Mouse (Mus musculus): ENCODE measurements around the gene Cog8. TPM values are rescaled to one million over a fixed set of nuclear protein-coding genes. Genes with fewer than 3 reads are reported as not detected.

Cog8 gene
- polyA plus RNA-seq, 1 experiment, result 47.1 TPM

GRCm38 (mm10) chr8:107056973-107057369 lies 482 bp upstream of the Cog8 start:
- no peak for TF ChIP-seq CTCF (IDR thresholded peaks at IDR 0.05; ENCODE audit: borderline replicate concordance, insufficient read depth, low read depth, low read length)
- 0 out of 2 replicates have a peak, but pooled peaks cover 3% of the 10 kb centered on the region for H3K4me1 ChIP-seq (ENCODE audit: control insufficient read depth, insufficient read depth, low read length)
- no peak overlapping the region for H3K27ac ChIP-seq (ENCODE audit: insufficient read depth, low read length)
- H3K27me3 ChIP-seq (ENCODE audit: control insufficient read depth, insufficient read depth, low read length), result no peaks in the 10 kb centered on the region
- H3K4me3 ChIP-seq (replicated peaks; ENCODE audit: insufficient read depth, low read depth, low read length), result peak overlapping the region; percentile 68
- WGBS, result under 1% methylated on average over 33 of the region's 33 CpGs
- no peak for DNase-seq

- Histone ChIP-seq H3K27me3 (ENCODE audit: control insufficient read depth, insufficient read depth, low read length) (no peaks in the 10 kb centered on the region), H3K4me1 (ENCODE audit: control insufficient read depth, insufficient read depth, low read length) (0 out of 2 replicates have a peak, but pooled peaks cover 1% of the 10 kb centered on the region), H3K4me3 (replicated peaks; ENCODE audit: insufficient read depth, low read depth, low read length) (no peak overlapping the region), H3K27ac (ENCODE audit: insufficient read depth, low read length) (no peak overlapping the region)
- TF ChIP-seq CTCF (IDR thresholded peaks at IDR 0.05; ENCODE audit: borderline replicate concordance, insufficient read depth, low read depth, low read length) (no peak), POLR2A (IDR thresholded peaks at IDR 0.05; ENCODE audit: borderline replicate concordance, insufficient read depth, low read length) (no peak)
- WGBS, result 96% methylated on average over 8 of the region's 8 CpGs
- DNase-seq, result no peak
Measured at GRCm38 (mm10) chr8:107052046-107052445, 4.4 kb downstream of the Cog8 start.

DNA sequence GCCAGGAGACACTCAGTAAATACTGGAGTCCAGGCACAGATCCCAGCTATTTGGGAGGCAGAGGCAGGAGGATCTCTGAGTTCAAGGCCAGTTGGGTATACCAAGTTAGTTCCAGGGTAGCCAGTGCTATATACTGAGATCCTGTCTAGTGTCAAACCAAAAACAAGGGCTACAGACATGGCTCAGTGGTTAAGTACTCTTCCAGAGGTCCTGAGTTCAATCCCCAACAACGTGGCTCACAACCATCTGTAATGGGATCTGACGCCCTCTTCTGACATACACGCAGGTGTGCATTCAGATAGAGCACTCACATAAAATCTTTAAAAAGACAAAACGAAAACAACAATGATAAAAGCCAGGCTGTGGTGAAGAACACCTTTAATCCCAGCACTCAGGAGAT lies 7.0 kb downstream of the Cog8 start:
- Histone ChIP-seq H3K27me3 (ENCODE audit: control insufficient read depth, insufficient read depth, low read length) (no peaks in the 10 kb centered on the region), H3K4me1 (ENCODE audit: control insufficient read depth, insufficient read depth, low read length) (0 out of 2 replicates have a peak, but pooled peaks cover 2% of the 10 kb centered on the region), H3K4me3 (replicated peaks; ENCODE audit: insufficient read depth, low read depth, low read length) (no peak overlapping the region), H3K27ac (ENCODE audit: insufficient read depth, low read length) (no peak overlapping the region)
- 98% methylated on average over 4 of the region's 4 CpGs for WGBS
- TF ChIP-seq POLR2A (IDR thresholded peaks at IDR 0.05; ENCODE audit: borderline replicate concordance, insufficient read depth, low read length) (no peak), CTCF (IDR thresholded peaks at IDR 0.05; ENCODE audit: borderline replicate concordance, insufficient read depth, low read depth, low read length) (no peak)
- no peak for DNase-seq

- WGBS, result 1% methylated on average over 86 of the region's 87 CpGs
- peak within 1 kb of the TSS; percentile 93 for H3K27ac ChIP-seq (ENCODE audit: insufficient read depth, low read length)
- TF ChIP-seq POLR2A (IDR thresholded peaks at IDR 0.05; ENCODE audit: borderline replicate concordance, insufficient read depth, low read length) (peak; percentile 40), CTCF (IDR thresholded peaks at IDR 0.05; ENCODE audit: borderline replicate concordance, insufficient read depth, low read depth, low read length) (no peak)
- DNase-seq, result peak; percentile 87
- 0 out of 2 replicates have a peak, but pooled peaks cover 2% of the 10 kb centered on the region for H3K4me1 ChIP-seq (ENCODE audit: control insufficient read depth, insufficient read depth, low read length)
- H3K4me3 ChIP-seq (replicated peaks; ENCODE audit: insufficient read depth, low read depth, low read length), result peak within 1 kb of the TSS; percentile 99
- no peaks in the 10 kb centered on the region for H3K27me3 ChIP-seq (ENCODE audit: control insufficient read depth, insufficient read depth, low read length)
Measured at GRCm38 (mm10) chr8:107048061-107048941, 8.2 kb downstream of the Cog8 start, which contains the start of gene Pdf. Gene Pdf (minus strand): TSS chr8:107048614.

- Histone ChIP-seq H3K27ac (ENCODE audit: insufficient read depth, low read length) (no peak overlapping the region), H3K27me3 (ENCODE audit: control insufficient read depth, insufficient read depth, low read length) (no peaks in the 10 kb centered on the region), H3K4me1 (ENCODE audit: control insufficient read depth, insufficient read depth, low read length) (0 out of 2 replicates have a peak, but pooled peaks cover 2% of the 10 kb centered on the region), H3K4me3 (replicated peaks; ENCODE audit: insufficient read depth, low read depth, low read length) (no peak overlapping the region)
- no peak for TF ChIP-seq CTCF (IDR thresholded peaks at IDR 0.05; ENCODE audit: borderline replicate concordance, insufficient read depth, low read depth, low read length)
- TF ChIP-seq POLR2A (IDR thresholded peaks at IDR 0.05; ENCODE audit: borderline replicate concordance, insufficient read depth, low read length), result no peak
- 52% methylated on average over 5 of the region's 5 CpGs for WGBS
- DNase-seq, result no peak
Measured at GRCm38 (mm10) chr8:107046976-107047375, 9.5 kb downstream of the Cog8 start.

- 92% methylated on average over 6 of the region's 6 CpGs for WGBS
- Histone ChIP-seq H3K4me1 (ENCODE audit: control insufficient read depth, insufficient read depth, low read length) (0 out of 2 replicates have a peak, but pooled peaks cover 2% of the 10 kb centered on the region), H3K4me3 (replicated peaks; ENCODE audit: insufficient read depth, low read depth, low read length) (no peak overlapping the region), H3K27me3 (ENCODE audit: control insufficient read depth, insufficient read depth, low read length) (no peaks in the 10 kb centered on the region), H3K27ac (ENCODE audit: insufficient read depth, low read length) (no peak overlapping the region)
- TF ChIP-seq CTCF (IDR thresholded peaks at IDR 0.05; ENCODE audit: borderline replicate concordance, insufficient read depth, low read depth, low read length) (no peak), POLR2A (IDR thresholded peaks at IDR 0.05; ENCODE audit: borderline replicate concordance, insufficient read depth, low read length) (no peak)
- DNase-seq, result no peak
Measured at GRCm38 (mm10) chr8:107045478-107045877, 11.0 kb downstream of the Cog8 start.

- H3K27ac ChIP-seq (ENCODE audit: insufficient read depth, low read length), result no peak overlapping the region
- no peaks in the 10 kb centered on the region for H3K27me3 ChIP-seq (ENCODE audit: control insufficient read depth, insufficient read depth, low read length)
- 87% methylated on average over 7 of the region's 7 CpGs for WGBS
- no peak overlapping the region for H3K4me3 ChIP-seq (replicated peaks; ENCODE audit: insufficient read depth, low read depth, low read length)
- DNase-seq, result no peak
- TF ChIP-seq POLR2A (IDR thresholded peaks at IDR 0.05; ENCODE audit: borderline replicate concordance, insufficient read depth, low read length), result no peak
- no peak for TF ChIP-seq CTCF (IDR thresholded peaks at IDR 0.05; ENCODE audit: borderline replicate concordance, insufficient read depth, low read depth, low read length)
- H3K4me1 ChIP-seq (ENCODE audit: control insufficient read depth, insufficient read depth, low read length), result peaks cover 4% of the 10 kb centered on the region
Measured at GRCm38 (mm10) chr8:107040632-107041031, 15.9 kb downstream of the Cog8 start.

- Histone ChIP-seq H3K4me1 (ENCODE audit: control insufficient read depth, insufficient read depth, low read length) (peaks cover 12% of the 10 kb centered on the region), H3K27ac (ENCODE audit: insufficient read depth, low read length) (no peak overlapping the region), H3K4me3 (replicated peaks; ENCODE audit: insufficient read depth, low read depth, low read length) (no peak overlapping the region), H3K27me3 (ENCODE audit: control insufficient read depth, insufficient read depth, low read length) (no peaks in the 10 kb centered on the region)
- peak in 1 of 2 experiments; percentile 28 for DNase-seq
- 37% methylated on average over 8 of the region's 8 CpGs for WGBS
- TF ChIP-seq CTCF (IDR thresholded peaks at IDR 0.05; ENCODE audit: borderline replicate concordance, insufficient read depth, low read depth, low read length) (no peak), POLR2A (IDR thresholded peaks at IDR 0.05; ENCODE audit: borderline replicate concordance, insufficient read depth, low read length) (no peak)
Measured at GRCm38 (mm10) chr8:107036626-107037025, 19.9 kb downstream of the Cog8 start.
